Mouse (Mus musculus): ENCODE measurements at regions not wholly inside any gene's neighbourhood (a gene's known extent, or its start where the extent isn't known, plus 50 kb on each side); places are given as distances from the start of the nearest gene placed in this dataset.

DNA sequence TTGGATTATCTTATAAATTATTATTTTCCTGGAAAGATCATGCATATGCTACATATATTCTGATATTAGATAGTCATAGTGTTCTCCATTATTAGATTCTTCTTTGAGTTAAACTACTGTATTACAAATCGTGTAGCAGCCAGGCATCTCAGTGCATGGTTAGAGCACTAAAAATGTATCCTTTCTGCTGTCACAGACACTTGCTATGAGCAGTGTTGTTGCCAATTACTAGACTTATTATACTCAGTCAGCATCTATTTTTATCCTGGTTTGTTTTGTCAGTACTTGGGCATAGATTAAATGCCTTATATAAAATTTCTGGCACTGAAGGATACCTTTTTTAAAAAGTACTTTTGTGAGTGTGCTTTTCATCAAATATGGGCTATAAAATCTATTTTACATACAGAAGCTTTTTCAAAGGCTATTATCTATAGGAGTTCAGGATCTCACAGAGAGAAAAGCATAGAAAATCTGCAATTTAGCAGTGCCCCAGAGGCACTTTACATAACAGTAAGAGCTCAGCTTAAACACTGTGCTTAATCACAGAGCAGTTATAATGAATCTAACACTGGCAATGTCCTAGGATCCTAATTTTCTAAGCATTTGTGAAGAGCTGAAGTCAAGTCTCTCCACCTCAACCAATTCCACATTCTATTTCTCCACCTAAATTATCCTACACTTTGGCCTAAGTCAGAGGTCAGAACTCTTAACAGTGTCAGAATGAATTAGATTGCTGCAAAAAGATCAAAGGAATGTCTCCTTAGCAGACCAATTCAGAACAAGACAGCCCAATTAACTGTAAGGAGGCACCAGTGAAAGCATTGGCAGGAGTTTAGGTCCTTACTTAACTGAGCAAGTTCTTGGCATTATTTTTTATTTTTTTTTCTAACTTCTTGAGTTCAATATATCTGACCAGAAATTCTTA lies 301.8 kb upstream of the Tpm3-rs7 start:
- DNase-seq (ENCODE audit: low spot score in 2 of 2) = peak in 1 of 2 experiments; percentile 26

DNA sequence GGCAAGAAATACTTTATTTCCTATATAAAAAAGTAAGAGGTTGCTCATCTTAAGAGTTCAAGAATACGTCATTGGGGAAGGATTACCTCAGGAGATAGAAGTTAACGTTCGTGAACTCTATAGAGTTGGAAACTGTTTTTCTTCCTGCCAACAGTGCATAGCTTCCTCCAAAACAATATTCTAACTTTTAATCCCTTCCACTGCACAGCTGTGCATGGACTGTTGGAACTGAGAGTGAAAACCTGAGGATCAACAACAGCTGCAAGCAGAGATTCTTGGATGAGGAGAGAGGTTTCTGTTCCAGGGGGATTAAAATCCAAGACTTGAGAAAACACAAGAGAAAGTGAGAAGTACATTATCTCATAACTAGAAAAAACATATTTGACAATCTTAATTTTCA lies 288.2 kb upstream of the Tpm3-rs7 start:
- no peak for DNase-seq (ENCODE audit: low spot score in 2 of 2)

All from right cerebral cortex, postnatal 10 days (tissue).